Mouse (Mus musculus) frontal cortex, adult (tissue): ENCODE measurements at regions not wholly inside any gene's neighbourhood (a gene's known extent, or its start where the extent isn't known, plus 50 kb on each side); places are given as distances from the start of the nearest gene placed in this dataset.

Source experiments
- ATAC-seq: cut with Nextera tagmentation; 2 replicates; pipeline ENCODE4 v1.9.2; 2017; ENCODE audit warnings: mild to moderate bottlenecking, moderate library complexity, mixed read lengths; ENCODE audit not compliant: low TSS enrichment

DNA sequence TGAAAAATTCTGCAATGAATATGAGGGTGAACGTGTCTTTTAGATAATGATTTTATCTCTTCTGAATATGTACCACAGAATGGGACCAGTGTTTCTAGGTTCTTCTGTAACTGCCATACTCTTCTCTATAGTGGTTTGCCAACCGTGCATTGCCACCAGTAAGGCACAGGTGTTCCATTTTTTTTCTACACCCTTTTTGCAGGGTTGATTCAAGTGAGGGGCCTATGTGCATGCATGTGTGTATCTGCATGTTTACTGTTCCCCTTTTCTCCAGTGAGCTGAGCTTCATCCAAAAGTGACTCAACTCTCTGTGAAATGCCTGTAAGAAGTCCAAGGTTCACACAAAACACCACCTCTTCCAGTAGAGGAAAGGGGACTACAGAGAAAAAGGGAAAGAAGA lies 467.7 kb downstream of the Gsdmc2 start:
- ATAC-seq, result no peak

DNA sequence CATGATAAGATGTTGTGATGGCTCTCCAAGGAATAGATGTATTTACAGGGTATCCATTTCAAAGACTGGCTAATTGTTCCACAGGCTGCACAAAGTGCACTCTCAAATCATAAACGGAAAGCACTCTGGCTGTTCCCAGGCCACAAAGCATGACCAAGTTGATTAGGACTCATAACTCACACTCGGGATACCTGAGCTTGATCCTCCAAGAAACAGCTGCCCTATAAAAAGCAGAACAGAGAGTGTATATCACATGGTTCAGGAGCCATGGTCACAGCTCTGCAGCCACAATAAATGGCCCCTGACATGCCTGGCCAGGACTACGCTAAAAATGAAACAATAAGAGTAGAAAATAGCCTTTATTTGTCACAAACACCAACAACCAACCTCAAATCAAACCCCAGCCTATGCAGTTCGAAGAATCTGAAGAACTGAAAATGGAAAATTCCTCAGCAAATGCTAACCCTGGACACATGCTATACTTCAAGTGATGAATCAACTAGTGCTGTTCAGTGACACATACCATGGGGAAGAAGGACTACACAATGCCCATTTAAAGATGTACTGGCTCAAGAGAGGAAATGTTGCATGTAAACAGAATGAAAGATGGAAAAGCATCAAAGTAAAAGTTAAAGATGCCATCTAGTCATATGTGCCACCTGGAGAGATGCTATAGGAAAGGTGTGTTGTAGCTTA lies 473.5 kb downstream of the Gsdmc2 start:
- no peak for ATAC-seq

DNA sequence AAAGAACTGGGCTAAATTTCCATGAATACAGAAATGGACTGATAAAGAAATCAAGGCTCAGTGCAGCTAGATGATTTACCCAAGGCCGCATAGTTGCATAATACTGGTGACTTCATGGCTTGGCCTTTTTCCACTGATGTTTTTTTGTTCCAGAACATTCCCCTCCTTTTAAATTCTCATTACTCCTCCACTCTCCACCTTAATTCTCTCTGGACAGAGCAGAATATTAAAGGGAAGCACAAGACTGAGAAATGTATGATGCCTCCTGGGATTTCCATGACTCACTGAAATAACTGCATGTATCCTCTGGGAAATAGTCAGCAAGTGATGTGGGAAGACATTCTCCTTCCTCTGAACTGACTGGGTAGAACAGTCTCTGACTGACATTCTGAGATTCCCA lies 480.5 kb downstream of the Gsdmc2 start:
- ATAC-seq, result no peak

DNA sequence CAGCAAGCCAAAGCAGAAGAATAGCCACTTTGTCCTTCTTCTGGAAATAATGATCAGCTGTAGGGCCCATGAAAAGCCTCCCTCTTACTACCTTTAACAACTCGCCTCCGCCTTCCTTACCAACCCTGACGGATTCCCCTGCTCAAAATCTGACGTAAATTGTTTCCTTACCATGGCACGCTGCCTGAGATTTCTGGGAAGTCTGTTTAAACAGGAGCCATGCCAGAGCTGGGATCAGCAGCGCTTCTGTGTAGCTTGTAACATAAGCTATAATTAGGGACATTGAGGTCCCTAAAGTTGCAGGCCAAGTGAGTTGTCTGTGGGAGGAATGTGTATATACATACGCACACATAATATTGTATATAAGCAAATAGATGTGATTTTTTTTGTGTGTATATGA lies 484.6 kb downstream of the Gsdmc2 start:
- peak; percentile 55 for ATAC-seq

DNA sequence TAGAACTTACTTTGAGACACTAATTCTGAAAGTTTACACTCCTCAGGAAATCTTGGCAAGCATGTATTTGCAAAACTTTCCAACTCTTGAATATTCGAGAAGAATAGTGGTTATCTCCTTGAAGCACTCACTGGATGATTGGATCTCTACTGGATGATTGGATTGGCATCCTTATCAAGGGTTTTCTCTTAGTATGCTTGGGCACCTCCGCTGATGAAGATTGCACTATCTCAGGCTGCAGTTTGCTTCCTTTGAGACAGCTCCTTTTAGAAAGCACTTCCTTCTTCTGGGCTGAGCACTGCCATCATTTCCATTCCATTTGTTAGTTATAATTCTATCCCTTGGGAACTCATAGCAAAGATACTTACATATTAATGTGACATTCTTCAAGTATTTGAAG lies 503.2 kb downstream of the Gsdmc2 start:
- no peak for ATAC-seq

DNA sequence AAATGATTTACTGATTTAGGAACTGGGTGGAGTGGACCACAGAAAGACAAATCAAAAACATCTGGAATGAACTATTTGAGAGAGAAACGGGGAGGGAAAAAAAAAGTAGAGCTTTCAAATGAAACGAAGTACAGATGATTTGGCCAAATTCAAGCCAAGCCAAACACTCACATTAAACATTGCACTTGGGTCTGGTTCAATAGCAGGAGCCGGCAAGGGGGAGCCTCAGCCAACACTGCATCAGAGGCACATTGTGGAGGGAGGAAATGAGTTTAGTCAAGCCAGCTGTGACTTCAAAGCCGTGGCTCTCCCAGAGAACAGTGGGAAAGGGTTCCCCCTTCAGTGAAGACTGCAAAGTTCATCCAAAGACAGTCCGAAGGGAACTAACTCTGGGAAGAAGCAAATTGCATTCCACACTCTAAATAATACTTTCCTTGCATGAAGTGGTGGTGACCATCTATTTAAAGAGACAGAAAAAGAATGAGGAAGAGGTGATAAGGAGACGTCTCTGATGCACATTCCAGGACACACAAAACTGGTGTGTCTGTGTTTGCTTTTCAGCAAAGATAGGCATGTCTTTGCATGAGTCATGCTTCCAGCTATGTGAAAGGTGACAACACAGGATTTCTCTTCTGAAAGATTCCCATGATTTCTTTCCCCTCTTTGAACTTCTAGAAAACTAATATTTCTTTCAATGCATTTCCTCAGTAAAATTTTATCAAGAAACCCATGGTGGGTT lies 504.5 kb downstream of the Gsdmc2 start:
- ATAC-seq, result peak; percentile 74

DNA sequence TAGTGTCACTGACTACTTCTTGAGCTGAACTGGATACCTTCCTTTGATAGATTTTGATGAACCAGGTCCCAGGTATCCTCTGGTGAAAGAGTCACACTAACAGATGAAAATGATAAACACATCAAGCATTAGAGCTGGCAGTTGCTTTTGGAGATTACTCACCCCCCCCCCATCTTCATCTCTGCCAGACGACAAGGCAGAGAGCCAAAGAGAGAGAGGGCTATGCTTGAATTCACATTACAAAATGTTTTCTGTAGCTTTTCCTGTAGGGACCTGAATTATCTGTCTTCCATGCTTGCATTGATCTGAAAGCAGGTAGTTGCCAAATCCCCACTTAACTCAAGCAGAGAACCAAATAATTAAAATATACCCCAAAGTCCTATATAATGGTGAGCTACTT lies 525.3 kb downstream of the Gsdmc2 start:
- no peak for ATAC-seq

DNA sequence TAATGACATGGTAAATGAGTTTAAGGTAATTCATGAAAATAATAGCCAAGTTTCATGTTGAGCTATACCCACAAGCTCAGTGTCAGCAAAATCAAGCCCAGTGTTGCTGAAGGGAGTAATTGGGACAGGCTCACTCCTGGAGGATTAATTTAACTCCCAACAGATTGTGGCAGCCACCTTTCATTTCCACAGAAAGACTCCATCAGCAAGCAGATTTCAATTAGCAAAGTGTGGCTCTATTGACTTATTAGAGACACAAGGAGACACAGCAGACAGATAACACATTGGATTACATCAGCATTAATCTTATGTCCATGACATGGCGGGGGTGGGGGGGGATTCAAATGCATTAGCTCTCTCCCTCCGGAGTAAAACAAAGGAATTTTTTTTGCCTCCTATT lies 534.6 kb downstream of the Gsdmc2 start:
- no peak for ATAC-seq

DNA sequence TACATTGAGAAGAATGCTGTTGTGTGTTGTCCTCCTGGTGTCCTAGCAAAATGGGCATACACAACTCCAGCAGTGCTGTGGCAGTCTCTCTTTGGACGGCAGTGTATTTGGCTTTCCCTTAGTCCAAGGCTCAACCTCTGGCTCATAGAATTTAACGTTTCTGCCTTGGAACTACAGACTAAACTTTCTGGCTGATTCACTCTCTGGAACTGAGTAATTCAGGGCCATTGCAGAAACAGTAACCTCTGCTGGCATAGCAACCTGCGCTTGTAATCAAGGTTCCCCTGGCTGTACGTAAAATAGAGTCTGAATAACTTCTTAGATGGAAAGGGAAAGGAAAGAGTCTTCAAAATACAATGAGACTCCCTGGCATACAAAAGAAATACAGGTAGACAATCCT lies 545.7 kb downstream of the Gsdmc2 start:
- ATAC-seq, result no peak

DNA sequence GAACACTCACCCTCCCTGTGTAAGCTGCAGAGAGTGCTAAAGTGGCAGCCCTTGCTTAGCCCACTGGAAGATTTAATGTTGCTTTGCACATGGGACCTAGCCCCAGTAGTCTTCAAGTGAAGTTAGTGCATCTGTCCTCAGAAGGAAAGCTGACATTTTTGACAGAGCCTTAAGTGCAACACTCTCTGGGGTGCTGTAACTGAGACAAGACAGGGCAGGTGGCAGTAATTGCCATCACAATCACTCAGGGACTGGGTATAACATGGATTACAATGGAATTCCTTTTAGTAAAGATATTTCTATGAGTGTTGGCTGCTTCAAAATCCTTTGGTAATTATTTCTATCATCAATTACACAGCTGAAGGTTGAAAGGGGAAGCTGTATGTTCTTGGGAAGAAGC lies 556.4 kb downstream of the Gsdmc2 start:
- ATAC-seq, result no peak

DNA sequence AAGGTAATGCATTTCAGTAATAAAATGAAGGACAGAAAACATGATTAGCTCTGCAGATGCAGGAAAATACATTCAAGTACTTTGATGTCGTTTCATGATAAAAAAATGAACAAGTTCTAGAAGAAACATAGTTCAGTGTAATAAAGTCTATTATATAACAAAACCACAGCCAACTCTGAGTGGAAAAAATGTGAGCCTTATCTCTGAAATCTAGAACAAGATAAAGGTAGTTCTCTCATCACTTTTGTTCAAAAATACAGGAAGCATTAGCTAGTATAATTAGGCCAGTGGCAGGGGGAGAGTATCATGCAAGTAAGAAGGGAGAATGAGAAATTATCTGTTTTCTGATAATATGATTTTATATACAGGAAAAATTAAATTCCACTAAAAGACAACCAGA lies 559.0 kb downstream of the Gsdmc2 start:
- ATAC-seq, result no peak

DNA sequence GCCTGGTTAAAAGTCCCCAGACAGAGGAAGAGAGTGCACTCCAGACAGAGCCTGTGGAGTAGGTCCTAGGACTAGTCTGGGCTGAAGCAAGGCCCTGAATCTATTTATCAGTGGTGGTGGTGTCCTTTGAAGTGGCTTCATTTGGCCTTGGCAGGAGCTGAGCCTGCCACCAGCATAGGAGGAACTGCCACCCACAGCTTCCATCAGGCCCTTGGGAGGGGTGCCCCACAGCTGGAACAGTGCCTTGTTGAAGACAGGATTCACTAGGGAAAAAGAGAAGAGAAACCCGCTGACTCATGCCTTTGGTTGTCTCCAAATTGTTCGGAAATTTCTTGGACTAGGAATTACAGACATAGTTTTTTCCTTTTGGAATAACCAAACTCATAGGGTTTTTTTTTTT lies 574.6 kb downstream of the Gsdmc2 start:
- ATAC-seq, result no peak

DNA sequence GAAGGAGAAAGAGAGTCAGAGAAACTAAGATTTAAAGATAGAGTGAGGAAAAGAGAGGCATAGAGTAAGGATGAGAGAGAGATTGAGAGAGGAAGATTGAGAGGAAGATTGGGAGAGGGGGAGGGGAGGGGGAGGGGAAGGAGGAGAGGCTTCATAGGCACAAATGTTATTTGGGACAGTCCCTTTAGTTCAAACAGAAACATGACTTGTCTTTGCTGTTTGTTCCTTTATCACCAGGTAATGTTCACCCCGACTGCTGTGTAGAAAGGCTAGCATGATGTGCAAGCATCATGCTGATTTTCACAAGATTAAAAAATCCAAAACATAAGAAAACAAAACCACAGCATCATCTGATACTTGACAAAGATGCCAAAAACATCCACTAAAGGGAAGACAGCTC lies 579.1 kb downstream of the Gsdmc2 start:
- ATAC-seq, result no peak

DNA sequence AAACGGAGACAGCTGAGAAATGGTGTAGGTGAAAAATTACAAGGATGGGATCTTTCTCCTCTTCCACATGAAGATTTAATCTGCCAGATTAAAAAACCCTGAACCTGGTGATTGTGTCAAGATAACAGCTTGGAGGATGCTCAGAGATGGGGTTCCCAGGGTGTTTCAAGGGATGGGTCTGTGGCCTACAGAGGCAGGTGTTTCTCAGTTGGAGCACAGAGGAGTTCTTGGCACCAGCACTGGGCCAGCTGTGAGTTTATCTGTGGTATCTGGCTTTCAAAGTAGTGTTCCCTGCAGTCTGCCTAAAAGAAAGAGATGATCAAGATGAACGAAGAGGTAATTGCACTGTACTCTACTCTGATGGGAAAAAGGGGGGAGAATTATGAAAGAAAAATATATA lies 589.2 kb downstream of the Gsdmc2 start:
- ATAC-seq, result no peak

DNA sequence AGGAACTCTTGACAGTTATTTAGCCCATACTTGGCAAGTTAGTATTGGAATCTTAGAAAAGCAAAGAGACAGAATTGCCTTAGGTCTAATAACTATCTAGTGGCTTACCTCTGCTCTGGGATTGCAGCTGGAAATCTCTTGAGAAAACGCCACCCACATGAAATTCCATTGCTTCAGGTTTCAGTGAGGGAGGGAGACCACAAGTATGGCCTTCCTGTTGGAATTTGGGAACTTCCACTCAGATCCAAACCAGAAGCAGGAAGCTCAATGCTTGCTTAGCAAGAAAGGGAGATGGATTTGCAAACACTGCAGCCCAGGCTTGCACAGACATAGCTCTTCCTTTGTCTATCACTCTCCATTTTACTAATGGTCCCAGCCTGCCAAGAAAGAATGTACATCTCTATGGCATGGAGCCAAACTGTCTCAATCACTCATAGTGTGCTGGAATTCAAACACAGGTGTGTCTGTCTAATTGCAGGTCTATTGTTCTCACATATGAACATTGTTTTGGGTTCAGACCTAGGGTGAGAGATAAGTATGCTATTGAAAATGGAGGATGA lies 592.1 kb downstream of the Gsdmc2 start:
- ATAC-seq, result no peak

DNA sequence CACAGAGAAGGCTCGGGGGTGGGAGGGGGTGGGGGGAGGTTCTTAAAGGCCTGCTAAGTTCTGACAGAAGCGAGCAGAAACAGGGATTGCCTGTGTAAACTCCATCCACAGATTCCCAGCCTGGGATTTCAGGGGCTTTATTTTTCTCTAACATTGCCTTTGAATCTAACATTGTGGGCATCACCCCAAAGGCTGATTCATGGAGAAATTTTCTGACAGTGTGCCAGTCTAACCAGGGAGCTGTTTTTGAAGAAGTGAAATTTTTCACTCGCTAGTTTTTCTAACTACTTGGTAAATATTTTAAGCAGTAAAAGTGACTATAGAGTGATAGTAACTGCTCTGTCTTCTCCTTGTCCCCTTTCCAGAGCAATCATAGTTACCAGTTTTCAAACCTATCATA lies 606.4 kb downstream of the Gsdmc2 start:
- no peak for ATAC-seq

DNA sequence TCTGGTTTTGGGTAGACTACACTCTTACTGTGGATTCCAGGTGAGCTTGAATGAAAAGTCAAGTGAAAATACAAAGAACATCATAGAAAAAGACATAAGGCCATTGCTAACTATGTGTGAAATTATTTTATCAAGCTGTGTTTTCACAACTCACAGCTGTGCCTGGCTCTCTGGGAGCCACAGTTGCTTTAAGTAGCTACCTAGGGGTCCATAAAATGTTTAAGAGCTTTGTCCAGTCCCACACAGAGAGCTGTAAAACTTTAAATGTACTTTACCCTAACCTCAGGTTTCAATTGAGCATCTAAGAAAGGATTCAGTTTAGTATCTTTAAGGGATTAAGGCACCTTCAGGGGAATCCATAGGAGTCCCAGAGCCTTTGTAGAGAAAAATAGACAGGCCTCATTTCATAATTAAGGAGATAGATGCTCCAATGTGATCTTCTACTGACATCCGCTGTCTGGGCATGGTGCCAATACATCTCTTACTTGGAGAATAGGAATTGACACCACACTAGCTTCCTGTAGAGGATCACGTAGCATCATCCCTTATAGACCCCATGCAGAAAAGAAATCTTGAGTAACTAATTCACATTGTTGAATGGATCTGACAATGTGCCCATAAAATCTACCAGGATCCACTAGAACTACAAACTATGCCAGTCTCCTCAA lies 626.5 kb downstream of the Gsdmc2 start:
- no peak for ATAC-seq

DNA sequence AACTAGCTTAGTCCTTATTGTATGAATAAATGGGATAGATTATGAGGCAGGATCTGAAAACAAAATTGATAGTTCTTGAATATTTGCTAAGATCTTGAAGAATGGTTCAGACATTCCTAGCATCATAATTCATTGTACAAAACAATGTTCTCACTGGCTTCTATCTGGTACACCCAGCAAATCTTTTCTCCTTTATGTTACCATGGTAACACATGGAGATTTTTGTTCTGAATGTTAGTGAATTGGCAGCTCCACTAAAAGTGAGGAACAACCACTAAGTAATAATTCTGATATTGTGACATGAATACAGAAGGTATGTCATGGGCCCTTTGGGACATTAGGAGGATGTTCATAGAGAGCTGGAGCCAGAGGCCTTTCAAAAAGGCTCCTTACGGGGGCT lies 639.8 kb downstream of the Gsdmc2 start:
- peak; percentile 44; the same call in 1 of the 2 replicates for ATAC-seq

DNA sequence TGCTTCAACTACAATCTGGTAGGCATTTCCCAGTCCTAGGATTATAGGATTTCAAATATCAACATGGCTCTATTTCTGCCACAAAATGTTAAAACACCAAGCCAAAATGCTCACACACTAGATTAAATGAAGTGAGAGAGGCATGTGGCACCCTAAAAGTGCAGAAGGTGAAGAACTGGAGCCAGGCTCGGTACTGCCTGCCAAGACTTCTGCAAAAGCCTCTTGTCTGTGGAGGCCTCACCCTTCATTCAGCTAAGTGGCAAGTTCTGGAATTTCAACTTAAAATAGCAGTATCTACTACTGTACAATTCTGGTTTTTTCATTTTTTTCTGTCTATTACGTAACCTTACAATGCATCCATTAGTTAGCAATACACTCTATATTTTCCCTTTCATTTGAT lies 649.9 kb downstream of the Gsdmc2 start:
- ATAC-seq, result no peak

DNA sequence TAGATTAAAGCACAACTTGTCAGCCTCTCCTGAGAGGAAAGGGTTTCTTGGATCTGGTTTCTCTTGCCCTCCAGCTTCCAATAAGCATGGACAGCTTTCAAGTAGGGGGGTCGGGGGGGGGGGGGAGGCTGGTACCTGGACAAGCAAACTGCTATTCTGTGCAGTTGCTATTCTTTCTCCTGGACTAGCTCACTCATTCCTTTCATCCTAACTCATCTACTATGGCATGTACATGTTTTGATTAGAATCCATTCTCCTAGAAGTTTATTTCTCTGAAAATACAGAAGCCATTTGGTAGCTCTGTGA lies 650.5 kb downstream of the Gsdmc2 start:
- no peak for ATAC-seq

DNA sequence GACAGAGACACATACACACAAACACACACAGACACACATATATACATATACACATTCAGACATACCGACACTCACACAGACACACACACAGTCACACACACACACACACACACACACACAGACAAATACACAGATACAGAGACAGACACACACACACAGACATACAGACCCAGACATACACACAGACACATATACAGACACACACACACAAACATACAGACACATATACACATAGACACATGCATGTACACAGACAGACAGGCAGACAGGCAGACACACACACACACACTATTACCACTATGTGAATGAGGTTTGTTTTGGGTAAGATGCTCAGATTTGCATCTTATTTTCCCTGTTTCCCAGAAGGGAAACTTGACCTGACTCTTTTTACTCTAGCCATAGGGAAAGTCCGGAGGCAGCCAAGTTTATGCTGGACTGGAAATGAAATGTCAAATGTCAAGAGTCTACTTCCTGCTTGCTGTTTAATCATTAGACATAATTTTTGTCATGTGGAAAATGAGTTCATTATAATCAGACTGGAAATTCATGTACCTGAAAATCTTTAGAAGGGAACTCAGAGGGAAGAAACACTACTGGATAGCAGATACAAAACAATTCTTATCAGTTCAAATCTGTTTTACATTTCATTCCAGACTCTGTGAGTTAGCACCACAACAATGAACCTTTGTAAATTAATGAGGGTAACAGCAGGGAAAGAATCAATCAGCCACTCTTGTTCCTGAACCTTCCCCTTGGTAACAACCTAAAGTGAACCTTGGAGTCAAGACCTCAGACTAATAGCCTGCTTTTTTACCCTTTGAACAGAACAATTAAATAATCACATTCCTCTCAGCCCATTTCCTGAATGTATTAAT lies 651.1 kb downstream of the Gsdmc2 start:
- no peak for ATAC-seq

DNA sequence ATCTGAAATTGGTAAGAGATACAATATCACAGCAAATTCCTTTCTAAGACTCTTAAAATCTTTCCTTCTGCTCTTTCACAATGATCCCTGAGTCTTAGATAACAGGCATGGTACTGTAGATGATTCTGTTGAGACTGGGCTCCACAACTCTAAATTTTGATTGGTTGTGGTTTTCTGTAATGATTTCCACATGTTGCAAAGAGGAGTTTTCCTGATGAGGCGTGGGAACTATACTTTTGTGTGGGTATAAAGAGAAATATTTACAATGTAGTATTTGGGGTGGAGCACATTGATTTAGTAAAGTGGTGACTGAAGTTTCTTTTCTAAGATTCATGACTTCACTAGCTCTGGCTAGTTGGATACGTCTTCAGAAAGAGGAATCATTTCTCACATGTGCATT lies 653.2 kb downstream of the Gsdmc2 start:
- ATAC-seq, result no peak
